Mouse (Mus musculus) B cell, adult 2 months (primary cell): Measurements from ENCODE around the gene Thada.
A peak's percentile ranks its signal among the peaks of the same experiment; 100 is the strongest.

ENCODE experiments used
- DNase-seq, 2 experiments: peaks; one replicate each; pipeline ENCODE4 v3.0.0; 2022

Gene Thada

DNA sequence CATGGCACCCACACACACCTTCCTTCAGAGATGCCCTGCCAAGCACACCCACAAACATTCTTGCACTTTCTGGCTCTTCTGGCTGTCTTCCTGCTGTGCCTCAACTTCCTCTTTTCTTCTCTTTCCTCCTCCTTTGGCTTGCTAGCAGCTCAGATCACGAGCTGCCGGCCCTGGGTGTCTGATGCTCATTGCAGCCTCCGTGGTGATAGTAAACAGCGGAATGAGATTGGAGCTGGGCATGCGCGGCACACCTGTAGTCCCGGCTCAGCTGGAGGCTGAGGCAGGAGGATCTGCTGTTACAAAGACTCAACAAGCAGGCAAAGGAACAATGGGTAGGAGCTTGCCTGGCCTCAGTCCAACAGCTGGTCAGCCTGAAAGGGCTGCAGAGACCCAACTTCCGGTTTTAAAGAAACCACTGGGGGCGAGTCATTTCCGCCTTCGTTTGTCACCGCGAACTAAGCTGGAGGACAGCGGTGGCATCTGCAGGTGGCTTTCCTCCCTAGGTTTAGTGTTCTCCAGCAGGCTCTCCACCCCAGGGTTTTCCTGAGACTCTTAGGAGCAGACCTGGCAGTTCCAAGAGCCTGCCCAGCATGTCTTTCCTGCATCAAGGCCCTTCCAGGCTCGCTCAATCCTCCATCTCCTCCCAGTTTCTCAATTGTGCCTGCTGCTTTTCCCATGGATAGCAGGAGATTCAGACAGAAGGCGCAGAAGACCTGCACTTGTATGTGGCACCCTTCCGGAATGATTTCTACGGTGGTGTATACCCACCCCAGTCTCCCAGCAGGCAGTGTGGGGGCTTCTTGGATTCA lies 284.3 kb downstream of the Thada start:
- peak; percentile 84 to 85 for DNase-seq

DNA sequence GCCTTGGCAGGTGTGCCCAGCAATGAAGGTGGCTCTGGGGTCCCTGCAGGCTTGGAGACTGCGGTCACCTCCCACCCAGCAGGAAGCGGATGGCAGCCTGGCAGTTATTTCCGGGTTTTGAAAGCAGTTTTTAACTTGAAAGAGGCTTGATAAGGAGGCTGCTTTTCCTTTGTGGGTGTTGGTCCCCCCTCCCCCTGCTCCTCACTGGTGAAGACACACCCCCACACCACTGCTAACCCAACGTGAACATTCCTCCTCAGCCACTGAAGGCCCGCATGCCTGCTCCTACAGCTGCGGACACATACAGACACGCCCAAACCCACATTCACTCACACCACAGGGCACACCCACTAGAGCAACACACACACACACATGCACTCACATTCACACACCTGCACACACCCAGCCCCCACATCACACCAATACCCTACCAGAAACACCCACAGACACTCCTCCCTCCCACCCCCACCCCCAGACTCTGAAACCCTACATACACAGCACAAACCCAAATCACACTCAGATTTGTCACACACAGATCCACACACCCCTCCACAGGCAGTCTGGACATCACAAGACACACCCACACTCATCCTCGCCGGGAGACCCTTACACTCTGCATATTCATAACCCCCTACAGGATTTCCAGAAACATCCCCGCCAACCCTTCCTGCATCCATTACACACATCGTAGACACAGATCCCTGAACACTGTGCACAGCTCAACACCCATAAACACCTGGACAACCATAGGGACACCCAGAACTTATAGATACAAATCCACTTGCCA lies 285.1 kb downstream of the Thada start:
- DNase-seq: peak; percentile 76 to 77

- no peak for DNase-seq
Observed at GRCm38 (mm10) chr17:84179973-84180365, 286.0 kb downstream of the Thada start.

GRCm38 (mm10) chr17:84179026-84179972 lies 286.7 kb downstream of the Thada start:
- no peak for DNase-seq

DNA sequence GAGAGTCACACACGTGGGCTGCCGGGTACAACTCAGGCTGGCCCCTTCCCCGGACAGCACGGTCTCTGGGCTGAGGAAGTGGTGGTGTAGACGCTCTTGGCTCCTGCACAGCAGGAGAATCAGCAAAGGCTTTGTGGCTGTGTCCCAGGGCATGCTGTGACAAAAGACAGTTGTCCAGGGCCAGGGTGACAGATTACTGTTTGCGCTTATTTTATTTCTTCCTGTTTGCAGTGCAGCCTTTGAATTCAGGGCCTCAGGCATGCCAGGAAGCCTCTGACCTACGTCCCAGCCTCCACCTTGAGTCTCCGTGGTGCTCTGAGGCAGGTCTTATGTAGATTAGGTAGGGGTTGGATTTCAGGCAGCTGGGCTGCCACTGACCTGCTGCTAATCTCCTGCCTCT lies 288.5 kb downstream of the Thada start:
- no peak for DNase-seq

GRCm38 (mm10) chr17:84176446-84176845 lies 289.6 kb downstream of the Thada start:
- DNase-seq: no peak

GRCm38 (mm10) chr17:84175196-84175595 lies 290.8 kb downstream of the Thada start:
- no peak for DNase-seq

GRCm38 (mm10) chr17:84167377-84167776 lies 298.6 kb downstream of the Thada start:
- no peak for DNase-seq

DNA sequence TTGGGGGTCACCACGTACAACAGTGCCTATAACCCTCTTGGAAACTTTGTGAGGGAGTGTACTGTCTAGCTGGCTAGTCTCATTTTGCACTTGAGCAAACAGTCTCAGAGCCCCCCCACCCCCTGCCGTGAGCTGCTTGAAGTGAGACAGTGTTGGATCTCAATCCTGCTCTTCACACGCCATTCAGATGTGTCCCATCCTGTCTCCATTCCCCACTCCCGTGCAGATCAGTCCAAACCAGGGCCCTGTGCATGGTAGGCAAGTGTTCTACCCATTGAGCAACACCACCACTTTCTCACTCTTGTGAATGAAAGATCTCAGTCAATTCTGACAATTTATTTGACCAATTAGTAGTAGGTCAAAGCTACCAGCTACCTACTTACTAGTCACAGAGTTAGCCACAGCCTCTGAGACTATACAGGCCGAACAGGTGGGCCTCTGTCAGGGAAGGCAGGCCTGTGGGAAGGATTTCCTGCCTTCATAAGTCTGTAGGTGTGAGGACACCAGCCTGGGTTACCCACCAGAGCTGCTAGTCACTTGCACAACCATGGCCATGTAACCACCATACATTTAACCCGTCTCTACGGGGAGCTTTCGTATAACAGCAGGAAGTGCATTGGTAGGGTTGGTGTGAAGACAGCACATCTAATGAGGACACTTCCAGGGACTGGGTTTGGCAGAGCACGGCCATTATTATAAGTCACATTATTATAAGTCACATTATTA lies 299.7 kb downstream of the Thada start:
- peak in 1 of 2 experiments; percentile 1 for DNase-seq

- DNase-seq: peak in 1 of 2 experiments; percentile 1
Observed at GRCm38 (mm10) chr17:84165735-84166134, 300.3 kb downstream of the Thada start.

GRCm38 (mm10) chr17:84164146-84164545 lies 301.9 kb downstream of the Thada start:
- peak in 1 of 2 experiments; percentile 1 for DNase-seq

GRCm38 (mm10) chr17:84163066-84163785 lies 302.8 kb downstream of the Thada start:
- peak in 1 of 2 experiments; percentile 2 for DNase-seq

GRCm38 (mm10) chr17:84162211-84162760 lies 303.7 kb downstream of the Thada start:
- peak in 1 of 2 experiments; percentile 1 for DNase-seq

- DNase-seq: peak; percentile 55 to 57
Observed at GRCm38 (mm10) chr17:84161231-84161854, 304.7 kb downstream of the Thada start.

DNA sequence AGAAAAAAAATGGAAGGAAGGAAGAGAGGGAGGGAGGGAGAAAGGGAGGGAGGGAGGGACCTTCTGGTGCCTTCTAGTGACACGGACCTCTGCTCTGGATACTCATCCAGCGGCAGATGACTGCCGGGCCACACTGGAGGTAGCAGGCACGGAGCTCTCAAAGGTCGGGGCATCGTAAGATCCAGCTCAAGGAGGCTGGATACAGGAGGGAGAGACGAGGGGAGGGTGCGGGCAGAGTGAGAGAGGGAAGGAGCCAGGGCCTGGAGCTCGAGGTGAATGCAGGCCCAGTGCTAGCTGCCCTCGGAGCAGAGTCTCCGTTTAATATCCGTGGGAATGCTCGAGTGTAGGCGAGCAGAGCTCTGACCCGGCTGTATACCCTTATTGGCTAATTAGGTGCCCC lies 307.1 kb downstream of the Thada start:
- DNase-seq: no peak

GRCm38 (mm10) chr17:84158461-84158795 lies 307.6 kb downstream of the Thada start:
- no peak for DNase-seq

GRCm38 (mm10) chr17:84157743-84158460 lies 308.1 kb downstream of the Thada start:
- DNase-seq: no peak

GRCm38 (mm10) chr17:84156748-84157742 lies 309.0 kb downstream of the Thada start:
- no peak for DNase-seq

DNA sequence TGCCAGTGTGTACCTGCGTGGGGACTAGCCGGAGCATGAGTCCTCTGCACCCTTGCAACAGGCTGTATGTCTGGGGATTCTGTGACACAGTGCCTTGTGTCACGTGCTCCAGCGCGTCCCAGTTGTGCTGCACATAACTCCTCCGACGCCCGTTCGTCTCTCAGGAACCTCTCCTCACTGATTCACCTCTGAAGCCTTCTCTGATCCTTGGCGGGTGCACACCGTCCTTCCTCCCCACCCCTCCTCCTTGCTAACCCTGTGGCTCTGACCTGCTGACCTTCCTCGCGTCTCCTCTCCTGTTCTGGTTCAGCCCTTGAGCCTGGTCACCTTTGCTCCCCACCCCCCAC lies 309.8 kb downstream of the Thada start:
- DNase-seq: no peak
